In genomic region chr2:174297086-174297571, GRCm38 (mm10) we compare ENCODE assay signal across 8 mouse cellular contexts. TPM values are rescaled to one million over a fixed set of nuclear protein-coding genes. Genes with fewer than 3 reads are reported as not detected.
A peak's percentile ranks its signal among the peaks of the same experiment; 100 is the strongest.
DNase-seq lines count a peak whose midpoint lies in the region; ATAC-seq and TF ChIP-seq lines count a peak whose summit lies in the region.

No protein-coding gene starts in this region.

- H3K36me3 ChIP-seq in kidney, adult 2 months (ENCODE audit: control insufficient read depth, insufficient read depth, low read length) = no peaks in the 10 kb centered on the region
- no peaks in the 10 kb centered on the region for H3K36me3 ChIP-seq in heart, embryonic 13.5 days
- peaks cover 32% of the 10 kb centered on the region for H3K36me3 ChIP-seq in limb, embryonic 12.5 days
- no peaks in the 10 kb centered on the region for H3K36me3 ChIP-seq in midbrain, embryonic 14.5 days (ENCODE audit: control insufficient read depth, insufficient read depth, low read length)

- no peaks in the 10 kb centered on the region for H3K27me3 ChIP-seq in kidney, adult 2 months (replicated peaks; ENCODE audit: control insufficient read depth, insufficient read depth, low read length)
- H3K27me3 ChIP-seq in heart, embryonic 13.5 days (replicated peaks) = peaks cover 47% of the 10 kb centered on the region
- peaks cover 47% of the 10 kb centered on the region for H3K27me3 ChIP-seq in limb, embryonic 12.5 days
- peaks cover 39% of the 10 kb centered on the region for H3K27me3 ChIP-seq in midbrain, embryonic 14.5 days (ENCODE audit: control insufficient read depth, insufficient read depth, low read length)

- H3K27ac ChIP-seq in kidney, adult 2 months (ENCODE audit: insufficient read depth, low read depth, low read length) = no peak overlapping the region
- no peak overlapping the region for H3K27ac ChIP-seq in heart, embryonic 13.5 days (replicated peaks)
- H3K27ac ChIP-seq in limb, embryonic 12.5 days = no peak overlapping the region
- no peak overlapping the region for H3K27ac ChIP-seq in midbrain, embryonic 14.5 days (replicated peaks; ENCODE audit: low read depth, low read length)

- DNase-seq in kidney, adult 2 months = peak; percentile 14
- no peak for DNase-seq in kidney, adult 18-20 months
- DNase-seq in brain, embryonic 14.5 days (ENCODE audit: low read depth) = peak; percentile 52
- peak; percentile 76 for DNase-seq in midbrain, embryonic 14.5 days
- no peak for DNase-seq in urinary bladder, adult 2 months (ENCODE audit: low spot score)
- DNase-seq in ovary, postnatal 36 days (ENCODE audit: low spot score) = no peak

- H3K4me2 ChIP-seq in heart, embryonic 13.5 days = peak overlapping the region; percentile 78
- peak overlapping the region; percentile 61 for H3K4me2 ChIP-seq in limb, embryonic 12.5 days
- H3K4me2 ChIP-seq in midbrain, embryonic 14.5 days (ENCODE audit: low read length) = peak overlapping the region; percentile 40

- ATAC-seq in heart, embryonic 13.5 days (ENCODE audit: extremely low read depth, insufficient number of reproducible peaks, low FRiP score, low TSS enrichment) = no peak
- ATAC-seq in limb, embryonic 12.5 days (ENCODE audit: insufficient number of reproducible peaks, insufficient read depth, low FRiP score, low TSS enrichment, low read depth) = no peak
- no peak for ATAC-seq in midbrain, embryonic 14.5 days (ENCODE audit: low FRiP score, low TSS enrichment)

- H3K9ac ChIP-seq in heart, embryonic 13.5 days = no peak overlapping the region
- H3K9ac ChIP-seq in limb, embryonic 12.5 days (replicated peaks) = no peak overlapping the region
- no peak overlapping the region for H3K9ac ChIP-seq in midbrain, embryonic 14.5 days (replicated peaks; ENCODE audit: low read length)

- H3K4me3 ChIP-seq in kidney, adult 2 months (ENCODE audit: insufficient read depth, low read depth, low read length) = no peak overlapping the region
- H3K4me3 ChIP-seq in heart, embryonic 13.5 days = peak overlapping the region; percentile 70
- peak overlapping the region; percentile 17; the same call in 1 of the 2 replicates for H3K4me3 ChIP-seq in limb, embryonic 12.5 days (replicated peaks)
- 0 out of 2 replicates have a peak overlapping the region, but pooled peaks have one; percentile 12 for H3K4me3 ChIP-seq in midbrain, embryonic 14.5 days (replicated peaks; ENCODE audit: low read depth, low read length)

- peaks cover 73% of the 10 kb centered on the region for H3K9me3 ChIP-seq in heart, embryonic 13.5 days
- peaks cover 69% of the 10 kb centered on the region for H3K9me3 ChIP-seq in limb, embryonic 12.5 days
- peaks cover 45% of the 10 kb centered on the region for H3K9me3 ChIP-seq in midbrain, embryonic 14.5 days (ENCODE audit: control insufficient read depth, low read length)

- TF ChIP-seq POLR2A in kidney, adult 2 months (IDR thresholded peaks at IDR 0.05; ENCODE audit: low read depth, low read length) = no peak
- no peak for TF ChIP-seq POLR2A in brain, embryonic 14.5 days (IDR thresholded peaks at IDR 0.05; ENCODE audit: borderline replicate concordance, extremely low read depth, insufficient read depth, insufficient read length, poor library complexity, severe bottlenecking)

- WGBS in kidney, adult 2 months = 53% methylated on average over 29 of the region's 29 CpGs
- WGBS in heart, embryonic 13.5 days = 46% methylated on average over 29 of the region's 29 CpGs
- 48% methylated on average over 29 of the region's 29 CpGs for WGBS in limb, embryonic 12.5 days
- 46% methylated on average over 29 of the region's 29 CpGs for WGBS in midbrain, embryonic 14.5 days

- H3K4me1 ChIP-seq in kidney, adult 2 months (ENCODE audit: control insufficient read depth, insufficient read depth, low read length) = no peaks in the 10 kb centered on the region
- peaks cover 40% of the 10 kb centered on the region for H3K4me1 ChIP-seq in heart, embryonic 13.5 days
- H3K4me1 ChIP-seq in limb, embryonic 12.5 days (replicated peaks) = peaks cover 40% of the 10 kb centered on the region
- H3K4me1 ChIP-seq in midbrain, embryonic 14.5 days (ENCODE audit: control insufficient read depth, insufficient read depth, low read length) = peaks cover 8% of the 10 kb centered on the region; the same call in 1 of the 2 replicates

- peak; percentile 28; the same call in 1 of the 2 replicates for TF ChIP-seq CTCF in kidney, adult 2 months (conservative IDR thresholded peaks at IDR 0.05; ENCODE audit: insufficient read depth, insufficient read length, low read depth, low read length)
- peak; percentile 54 for TF ChIP-seq CTCF in brain, embryonic 14.5 days (IDR thresholded peaks at IDR 0.05; ENCODE audit: borderline replicate concordance, extremely low read depth, insufficient read depth, insufficient read length)

RNA-seq across cellular contexts. Expression of gene Gnas, which starts 13.0 kb away (rescaled TPM):
- polyA plus RNA-seq in kidney, adult 2 months (2012; rRNA removed) = 872 and 1,035 TPM in 2 replicates
- 1,690 and 2,178 TPM in 2 replicates for polyA plus RNA-seq in brain, embryonic 14.5 days (2012; rRNA removed)
- 1,244 and 1,252 TPM in 2 replicates for polyA plus RNA-seq in heart, embryonic 13.5 days (2015; fragmentation: Nextera tagmentation; extraction: Ambion mirVana)
- 1,822 and 1,905 TPM in 2 replicates for polyA plus RNA-seq in limb, embryonic 12.5 days (2016; fragmentation: Nextera tagmentation; extraction: Ambion mirVana)
- polyA plus RNA-seq in midbrain, embryonic 14.5 days (2014; fragmentation: Nextera tagmentation; extraction: Ambion mirVana) = 1,446 and 1,495 TPM in 2 replicates
- 1,052 and 1,187 TPM in 2 replicates for polyA plus RNA-seq in urinary bladder, adult 2 months (2012; rRNA removed)

RNA-seq across cellular contexts. Expression of gene Gm20721, which starts 49.4 kb away (rescaled TPM):
- polyA plus RNA-seq in kidney, adult 2 months (2012; rRNA removed) = not detected in 2 replicates
- 0.53 and 0.71 TPM in 2 replicates for polyA plus RNA-seq in brain, embryonic 14.5 days (2012; rRNA removed)
- polyA plus RNA-seq in heart, embryonic 13.5 days (2015; fragmentation: Nextera tagmentation; extraction: Ambion mirVana) = 16.0 and 26.6 TPM in 2 replicates
- polyA plus RNA-seq in limb, embryonic 12.5 days (2016; fragmentation: Nextera tagmentation; extraction: Ambion mirVana) = 19.9 and 22.9 TPM in 2 replicates
- 6.4 and 7.5 TPM in 2 replicates for polyA plus RNA-seq in midbrain, embryonic 14.5 days (2014; fragmentation: Nextera tagmentation; extraction: Ambion mirVana)
- polyA plus RNA-seq in urinary bladder, adult 2 months (2012; rRNA removed) = 0.09 TPM in 1 of 2 replicates, not detected in the other

Comparison
In these comparisons a context has a peak if more than half of its experiments do, and no peak if none do; other contexts are left out.
1. DNase-seq: peak in kidney, adult 2 months (single experiment), brain, embryonic 14.5 days (single experiment) and midbrain, embryonic 14.5 days (single experiment); none in kidney, adult 18-20 months (single experiment), urinary bladder, adult 2 months (single experiment) and ovary, postnatal 36 days (single experiment).
2. Peak in every context shown above with its lines, with median percentiles within 50 percentile points of each other: H3K4me2 ChIP-seq.